Mouse (Mus musculus): Measurements from ENCODE around the gene Sema4c.

DNA sequence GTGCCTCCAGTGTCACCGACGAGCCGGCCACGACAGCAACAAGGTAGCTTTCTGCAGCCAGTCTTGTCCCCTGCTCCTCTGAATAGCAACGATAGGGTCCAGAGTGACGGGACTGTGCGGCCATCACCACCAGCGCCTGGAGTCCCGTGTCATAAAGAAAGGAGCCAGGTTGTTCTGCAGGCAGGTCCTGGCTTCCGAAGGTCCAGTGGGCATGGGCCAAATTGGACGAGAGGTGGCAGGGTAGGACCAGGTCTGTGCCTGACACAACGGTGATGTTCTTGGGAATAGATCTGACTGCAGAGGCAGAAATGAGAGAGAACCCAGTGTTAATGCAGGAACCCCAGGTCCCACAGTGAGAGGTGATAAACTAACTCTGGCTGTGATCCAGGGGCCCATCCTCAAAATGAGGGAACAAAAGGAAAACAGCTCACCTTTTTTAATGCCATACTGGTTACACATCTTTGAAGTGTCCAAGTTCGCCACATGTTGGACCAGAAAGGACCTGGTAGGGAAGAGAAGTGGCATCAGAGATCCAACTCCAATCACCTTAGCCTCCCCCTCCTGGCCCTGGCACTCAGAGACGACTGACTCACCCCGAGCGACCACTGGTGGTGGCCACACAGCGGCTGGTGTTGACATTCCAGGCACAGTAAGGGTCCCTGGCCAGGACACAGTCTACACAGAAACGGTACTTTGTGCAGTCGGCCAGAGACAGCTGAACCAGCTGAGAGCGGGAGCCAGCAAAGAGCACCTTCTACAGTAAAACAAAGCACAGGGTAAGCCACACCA is 7.9 kb downstream of the Sema4c start:
- TF ChIP-seq CTCF (IDR thresholded peaks at IDR 0.05; ENCODE audit: borderline replicate concordance, control insufficient read depth, extremely low read depth, insufficient read depth, low read length, poor library complexity) (no peak), POLR2A (IDR thresholded peaks at IDR 0.05; ENCODE audit: control insufficient read depth, extremely low read depth, insufficient read depth, low read length, poor library complexity) (no peak)

Data from thymus, adult 2 months (tissue).